Mouse (Mus musculus) cerebellum, postnatal 36 days (tissue): ENCODE data around the gene Hesx1.

ENCODE experiments used
- DNase-seq, 2 experiments: peaks; one replicate each; pipeline ENCODE4 v3.0.0; 2021 to 2022; ENCODE audit warnings: mixed read lengths in 2 of 2

Gene Hesx1

DNA sequence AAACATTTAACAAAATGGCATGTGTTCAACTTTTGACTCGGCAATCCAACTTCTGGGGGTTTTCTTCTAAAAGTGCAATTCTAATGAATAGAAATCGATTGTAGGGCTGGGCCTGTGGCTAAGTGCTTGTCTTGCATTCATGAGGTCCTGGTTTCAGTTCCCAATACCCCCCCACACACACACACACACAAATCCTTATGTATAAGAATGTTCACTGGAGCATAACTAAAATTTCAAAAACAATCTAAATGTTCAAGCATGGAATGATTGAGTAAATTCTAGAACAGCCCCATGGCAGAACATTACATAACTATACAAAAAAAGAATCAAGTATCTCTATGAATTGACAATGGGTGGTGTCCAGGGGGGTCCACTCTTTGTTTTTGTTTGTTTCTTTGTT is 23.7 kb downstream of the Hesx1 start:
- DNase-seq: no peak

GRCm38 (mm10) chr14:27019850-27020249 is 25.6 kb downstream of the Hesx1 start:
- DNase-seq: no peak

DNA sequence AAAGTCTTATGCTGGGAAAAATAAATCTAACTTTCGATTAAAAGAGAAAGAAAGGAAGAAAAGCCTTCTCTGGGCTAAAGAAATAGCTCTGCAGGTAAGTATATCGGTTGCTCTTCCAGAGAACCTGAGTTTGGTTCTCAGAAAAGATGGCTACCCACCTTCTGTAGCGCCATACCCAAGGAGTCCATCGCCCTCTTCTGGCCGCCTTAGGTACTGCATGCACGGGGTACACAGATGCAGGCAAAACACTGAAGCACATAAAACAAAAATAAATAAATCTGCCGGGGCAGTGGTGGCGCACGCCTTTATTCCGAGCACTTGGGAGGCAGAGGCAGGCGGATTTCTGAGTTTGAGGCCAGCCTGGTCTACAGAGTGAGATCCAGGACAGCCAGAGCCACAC is 28.7 kb downstream of the Hesx1 start:
- peak; percentile 32 to 37 for DNase-seq

DNA sequence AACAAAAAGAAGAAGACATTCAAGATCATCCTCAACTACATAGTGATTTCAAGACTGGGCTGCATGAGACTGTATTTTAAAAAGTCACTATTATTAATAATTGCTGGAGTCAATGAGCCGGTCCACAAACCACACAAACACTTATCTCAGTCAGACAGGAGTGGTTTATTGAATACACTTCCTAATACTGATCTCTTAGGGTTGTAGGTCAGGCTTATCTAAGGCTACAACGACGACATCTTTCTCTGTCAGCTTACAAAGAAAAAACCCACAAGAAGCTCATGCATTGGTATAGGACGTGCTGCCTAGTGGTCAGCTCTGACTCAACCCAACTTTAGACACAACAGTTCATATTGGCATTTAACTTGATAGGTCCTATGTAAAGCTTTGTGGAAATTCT is 30.4 kb downstream of the Hesx1 start:
- DNase-seq: no peak

- DNase-seq: peak; percentile 33 to 50
Observed at GRCm38 (mm10) chr14:27029771-27030173, 35.6 kb downstream of the Hesx1 start.

GRCm38 (mm10) chr14:27031142-27031541 is 36.9 kb downstream of the Hesx1 start:
- peak; percentile 30 to 48 for DNase-seq

- DNase-seq: no peak
Observed at GRCm38 (mm10) chr14:27037513-27037912, 43.3 kb downstream of the Hesx1 start.

- peak; percentile 70 to 76 for DNase-seq
Observed at GRCm38 (mm10) chr14:27038783-27039182, 44.6 kb downstream of the Hesx1 start, which contains the start of gene Il17rd. TSS of gene Il17rd (plus strand) at chr14:27038941.

DNA sequence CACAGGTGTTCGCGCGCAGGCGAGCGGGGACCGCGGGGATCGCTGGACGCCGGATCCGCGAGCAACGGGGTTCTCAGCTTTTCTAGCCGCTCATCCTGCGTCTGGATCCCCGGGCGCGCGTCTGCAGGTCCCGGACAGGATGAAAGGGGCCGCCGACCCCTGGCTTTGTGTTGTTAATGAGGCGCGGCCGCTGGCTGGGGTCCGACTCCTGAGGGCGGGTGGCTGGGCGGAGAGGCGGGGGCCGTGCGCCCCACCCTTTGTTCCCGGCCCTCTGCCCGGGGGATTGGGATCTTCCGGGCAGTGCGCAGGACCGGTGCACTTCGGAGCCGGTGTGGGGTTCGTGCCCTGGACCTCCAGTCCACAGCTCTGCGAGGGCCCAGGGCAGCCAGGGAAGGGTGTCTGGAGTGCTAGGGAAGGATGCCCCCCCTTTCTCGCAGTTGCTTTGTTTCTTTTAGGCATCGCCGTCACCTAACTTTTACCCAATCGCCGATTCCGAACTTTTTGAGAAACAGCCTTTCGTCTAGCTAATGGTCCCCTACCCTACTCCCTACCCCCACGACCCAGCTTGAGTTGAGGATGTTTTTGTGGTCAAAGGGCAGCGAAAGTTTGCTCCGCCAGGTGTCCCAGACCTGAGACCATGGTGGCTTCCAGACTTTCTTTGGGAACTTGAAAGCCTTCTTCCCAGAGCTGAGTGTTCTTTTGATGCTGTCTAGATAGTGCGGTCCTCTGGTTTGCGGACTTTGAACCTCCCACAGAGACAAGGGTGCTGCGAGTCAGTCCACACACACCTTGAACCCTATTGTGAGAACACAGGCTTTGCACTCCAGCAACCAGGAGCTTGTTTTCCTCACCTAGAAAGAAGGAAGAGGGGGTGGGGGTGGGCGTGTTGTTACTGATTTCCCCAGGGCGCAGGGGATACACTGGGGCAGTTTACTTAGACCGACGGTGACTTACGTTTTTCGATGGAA is 45.3 kb downstream of the Hesx1 start:
- no peak for DNase-seq

GRCm38 (mm10) chr14:27040451-27040850 is 46.2 kb downstream of the Hesx1 start:
- DNase-seq: no peak

- DNase-seq: no peak
Observed at GRCm38 (mm10) chr14:27042280-27042983, 48.2 kb downstream of the Hesx1 start.

DNA sequence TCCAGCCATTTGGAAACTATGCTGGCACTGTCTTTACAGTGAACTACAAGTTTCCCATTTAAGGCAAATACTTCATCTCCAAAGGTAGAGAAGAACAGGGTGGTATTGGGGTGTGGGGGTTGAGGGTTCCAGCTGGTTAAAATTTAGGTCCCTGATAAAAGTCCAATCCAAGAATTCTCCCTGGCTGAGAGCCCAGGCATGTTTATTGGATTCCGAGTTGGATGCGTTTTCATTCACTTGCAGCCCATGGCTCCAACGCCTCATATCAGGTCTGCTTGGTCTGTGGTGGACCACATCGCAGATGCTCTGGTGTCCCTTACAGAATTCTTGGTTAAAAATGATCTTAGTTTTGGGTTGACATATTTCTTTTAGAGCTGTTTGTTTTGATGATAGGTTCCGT is 49.2 kb downstream of the Hesx1 start:
- no peak for DNase-seq

DNA sequence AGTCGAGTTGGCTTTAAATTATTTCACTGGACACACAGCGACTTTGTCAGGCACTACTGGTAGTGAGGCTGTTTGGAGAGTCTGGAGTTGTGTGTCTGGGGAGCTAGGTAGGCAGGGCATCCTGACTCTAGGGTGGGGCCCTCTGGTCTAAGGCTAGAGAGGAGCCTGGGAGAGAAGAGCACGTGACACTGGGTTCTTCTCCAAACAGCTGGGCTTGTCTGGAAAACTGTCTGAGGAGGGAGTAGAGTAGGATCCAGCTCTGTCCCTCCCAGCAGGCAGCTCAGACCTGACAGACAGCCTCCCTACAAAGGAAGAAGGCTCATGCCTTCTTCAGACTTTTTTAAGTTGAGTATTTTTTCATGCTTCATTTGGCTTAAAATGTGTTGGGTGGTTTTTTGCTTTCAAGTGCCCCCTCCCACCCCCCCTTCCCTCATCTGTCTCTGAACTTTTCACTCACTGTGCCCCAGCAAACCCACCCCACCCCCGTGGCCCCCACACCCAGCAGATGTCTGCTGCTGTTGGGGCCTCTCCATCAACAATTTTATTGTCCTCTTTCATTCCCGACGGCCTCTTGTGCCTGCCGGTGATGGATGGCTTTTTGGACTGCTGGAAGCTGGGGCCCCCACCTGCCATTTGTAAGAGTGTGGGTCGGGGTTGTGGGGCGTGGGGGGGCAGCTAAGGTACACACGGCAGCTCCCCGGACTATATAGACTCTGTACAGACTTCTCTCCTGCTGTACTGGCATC is 50.2 kb downstream of the Hesx1 start:
- DNase-seq: no peak

DNA sequence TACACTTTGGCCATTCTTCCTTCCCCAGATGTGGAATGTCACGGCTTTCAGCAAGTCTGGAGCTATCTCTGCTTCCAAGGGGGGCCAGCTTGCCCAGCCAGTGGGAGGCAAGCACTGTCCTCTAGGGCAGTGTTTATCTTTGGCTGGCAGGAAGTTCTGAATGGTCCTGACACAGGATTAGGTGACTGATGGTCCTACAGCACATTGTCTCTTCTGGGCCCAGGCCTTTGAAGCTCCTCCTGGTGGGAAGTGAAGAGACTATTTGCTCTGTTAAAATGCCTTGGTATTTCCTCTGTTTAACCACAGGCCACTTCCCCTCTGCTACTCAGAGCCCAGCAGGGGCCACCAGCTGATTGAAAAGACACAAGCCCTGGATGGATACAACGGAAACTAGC is 50.7 kb downstream of the Hesx1 start:
- no peak for DNase-seq

DNA sequence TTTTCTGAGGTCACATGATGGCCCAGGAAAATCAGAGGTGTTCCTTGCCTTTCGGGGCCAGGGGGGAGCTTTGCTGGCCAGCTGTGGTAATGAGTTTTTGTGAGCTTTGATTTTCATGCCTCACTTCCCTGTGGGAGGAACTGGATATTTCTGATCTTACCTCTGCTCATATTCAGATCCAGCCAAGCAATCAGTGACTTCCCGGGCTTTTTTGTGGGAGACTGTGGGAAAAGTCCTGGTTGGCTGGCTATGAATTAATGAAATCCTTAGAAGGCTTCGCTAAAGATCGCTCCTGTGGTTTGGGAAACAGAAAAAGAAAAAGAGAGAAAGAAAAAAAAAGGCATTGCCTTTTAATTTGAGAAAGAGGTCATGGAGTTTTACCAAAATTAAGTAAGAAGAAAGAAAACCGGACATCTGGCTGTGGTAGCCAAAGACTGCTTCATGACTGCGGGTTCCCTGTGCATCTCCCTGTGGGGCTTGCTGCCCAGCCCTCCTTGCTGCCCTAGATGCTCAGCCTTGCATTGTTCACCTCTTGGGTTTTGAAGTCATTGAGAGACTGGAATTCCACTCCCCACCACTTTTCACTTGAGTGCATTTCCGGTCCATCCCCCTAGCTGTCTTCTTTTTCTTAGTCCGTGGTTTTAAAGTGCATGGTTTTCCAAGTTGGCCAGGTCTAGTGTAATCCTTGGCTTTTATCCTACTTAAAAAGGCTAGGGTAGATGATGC is 54.2 kb downstream of the Hesx1 start:
- DNase-seq: no peak

DNA sequence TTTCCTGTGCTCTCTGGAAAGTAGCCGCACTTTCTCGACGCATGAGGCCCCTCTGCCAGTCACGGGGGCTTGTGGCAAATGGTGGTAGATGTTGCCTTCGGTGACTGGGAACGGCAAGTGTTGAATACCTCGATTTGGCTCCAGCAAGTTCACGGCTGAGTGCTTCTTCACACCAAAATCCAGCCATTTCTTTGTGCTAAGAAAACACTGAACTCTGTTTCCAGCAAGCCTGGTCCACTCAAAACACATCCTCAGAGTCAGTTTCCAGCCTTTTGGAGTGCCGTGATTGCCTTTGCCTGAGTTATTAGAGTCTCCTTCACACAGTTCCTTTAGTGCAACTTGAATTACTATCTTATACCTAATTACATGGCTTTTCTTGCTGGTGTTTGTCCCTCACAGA is 55.8 kb downstream of the Hesx1 start:
- DNase-seq: no peak

GRCm38 (mm10) chr14:27050560-27051510 is 56.6 kb downstream of the Hesx1 start:
- DNase-seq: no peak

- DNase-seq: no peak
Observed at GRCm38 (mm10) chr14:27051511-27051895, 57.3 kb downstream of the Hesx1 start.
